Mouse (Mus musculus) megakaryocyte, adult 5-6 weeks (primary cell): ENCODE data around the gene Fam205a1. TPM values are rescaled to one million over a fixed set of nuclear protein-coding genes. Genes with fewer than 3 reads are reported as not detected.
A peak's percentile ranks its signal among the peaks of the same experiment; 100 is the strongest.
"Not testable (repeated sequence)": the region's sequence is repeated elsewhere in the genome, so short reads cannot be mapped to it uniquely, and the experiment has no call there.

Source experiments
- ATAC-seq: 2 replicates; pipeline ENCODE4 v1.8.0; 2016; ENCODE audit warnings: mild to moderate bottlenecking, inconsistent platforms; ENCODE audit not compliant: poor library complexity, severe bottlenecking
- total RNA-seq, 2 experiments: library from RNA; stranded (forward) in 1 of 2; stranded (reverse) in 1 of 2; fragments of 153-499, 151-499 nt in 1 of 2; fragments of 221-1000, 200-1000 nt in 1 of 2; gene quantifications; 2 replicates each; pipeline versions ENCODE4 v1.2.3 to v1.2.4; 2015 to 2017

The Fam205a1 gene
- total RNA-seq (2015), result 0.11 TPM in 1 of 2 replicates, not detected in the other
- total RNA-seq (2017), result not detected in 2 replicates

DNA sequence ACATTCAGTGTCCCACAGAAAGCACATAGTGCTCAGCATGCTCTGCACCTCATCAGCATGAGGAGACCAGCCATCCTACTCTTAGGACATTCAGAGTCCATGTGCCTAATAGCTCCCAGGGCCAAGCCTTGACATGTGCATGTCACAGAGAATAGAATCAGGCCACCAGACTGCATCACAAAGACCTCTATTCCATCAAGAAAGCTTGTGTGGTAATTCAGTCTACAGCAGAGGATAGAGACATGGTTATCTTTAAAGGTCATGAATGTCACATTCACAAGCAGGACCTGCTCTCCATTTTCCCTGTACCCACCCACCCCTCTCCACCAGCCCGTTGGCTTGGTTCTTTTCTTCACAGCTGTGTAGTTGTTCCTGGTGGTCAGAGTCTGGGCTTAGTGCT is at the start of gene Fam205a1:
Gene Fam205a1 (minus strand): TSS at position 101 of the 400 bp plus-strand sequence.
- ATAC-seq, result not testable (repeated sequence)

DNA sequence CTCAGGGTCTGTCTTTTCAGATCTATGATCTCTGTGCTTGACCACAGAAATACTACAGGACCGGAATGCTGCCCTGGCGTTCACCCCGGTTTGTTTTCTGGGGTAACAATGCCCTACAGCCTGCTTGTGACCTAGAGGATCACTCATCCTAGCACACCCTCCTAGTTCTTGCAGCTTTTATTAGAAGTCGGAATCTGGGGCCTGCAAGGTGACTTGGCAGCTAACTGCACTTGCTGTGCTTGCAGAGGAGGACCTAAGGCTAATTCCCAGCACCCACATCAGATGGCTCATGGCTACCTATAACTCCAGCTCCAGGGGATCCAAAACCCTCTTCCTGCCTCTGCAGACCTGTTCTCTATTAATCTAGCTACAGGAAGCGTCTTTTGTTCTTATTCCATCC is 49.0 kb upstream of the Fam205a1 start:
- ATAC-seq, result no peak

DNA sequence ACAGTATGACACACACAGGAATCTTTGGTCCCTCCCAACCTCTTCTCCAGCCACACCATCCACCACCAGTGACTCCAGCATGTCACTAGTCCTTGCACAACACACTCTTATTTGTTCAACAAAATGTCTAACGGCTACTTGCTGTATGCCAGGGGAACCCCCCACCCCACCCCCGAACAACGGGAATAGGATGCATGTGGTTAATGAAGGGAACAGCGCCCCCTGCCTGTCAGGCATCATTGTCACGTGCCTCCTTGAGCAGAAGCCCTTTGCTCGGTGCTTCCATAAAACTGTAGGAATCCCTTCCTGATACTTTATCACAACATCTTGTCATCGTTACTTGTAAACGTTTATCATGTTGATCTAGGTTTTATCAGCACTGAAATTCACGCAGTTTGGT is 48.5 kb upstream of the Fam205a1 start:
- peak; percentile 73 for ATAC-seq

DNA sequence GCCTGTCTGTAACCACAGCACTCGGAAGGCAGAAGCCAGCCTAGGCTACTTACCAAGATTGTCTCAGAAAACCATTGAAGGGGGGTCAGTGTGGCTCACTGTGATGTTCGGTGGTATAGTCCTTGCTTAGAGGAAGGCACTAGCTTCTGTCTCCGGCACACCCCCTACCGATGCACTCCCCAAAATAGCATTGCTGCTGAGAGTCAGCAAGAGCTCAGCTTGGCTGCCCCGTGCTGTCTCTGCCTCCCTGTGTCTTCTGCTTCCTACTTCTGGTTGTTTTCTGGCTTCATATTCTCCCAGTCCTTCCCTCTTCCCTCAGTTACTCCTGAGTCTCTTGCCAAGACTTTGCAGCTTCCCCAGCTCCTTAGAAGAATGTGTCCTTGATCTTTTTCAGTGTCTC is 47.2 kb upstream of the Fam205a1 start:
- ATAC-seq, result no peak

DNA sequence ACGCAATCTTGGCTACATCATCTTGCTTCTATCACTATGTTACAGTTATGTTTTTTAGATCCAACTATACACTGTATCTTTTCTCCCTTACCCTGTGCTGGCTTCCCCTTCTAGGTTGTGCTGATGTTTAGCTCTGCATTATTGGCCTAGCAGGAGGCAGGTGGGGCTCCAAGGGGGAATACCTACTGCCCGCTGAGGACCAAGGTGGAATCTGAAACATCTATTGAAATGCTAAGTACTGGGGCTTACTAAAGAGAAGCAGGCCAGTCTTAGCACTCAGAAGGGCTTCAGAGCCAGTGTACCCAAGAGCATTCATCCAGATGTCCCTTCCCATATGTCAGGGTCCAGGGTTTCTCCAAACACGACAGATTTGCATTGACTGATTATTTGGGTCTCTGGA is 45.2 kb upstream of the Fam205a1 start:
- ATAC-seq, result no peak

DNA sequence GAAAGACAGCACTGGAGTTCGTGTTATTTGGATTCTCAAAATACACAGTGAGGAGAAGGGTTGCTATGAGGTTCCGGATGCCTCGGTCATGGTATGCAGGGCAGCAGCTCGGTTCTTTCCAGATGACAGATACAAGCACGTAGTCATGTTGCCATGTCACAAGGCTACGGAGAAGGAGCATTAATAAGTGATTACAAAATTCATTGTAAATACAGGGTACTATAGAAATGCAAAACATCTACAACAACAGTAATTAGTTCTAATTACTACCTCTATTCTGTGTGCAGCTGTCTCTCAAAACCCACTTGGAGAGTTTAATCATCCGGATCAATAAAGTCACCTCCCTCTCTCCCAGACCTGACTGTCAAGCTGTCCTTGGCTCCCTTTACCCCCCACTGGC is 41.4 kb upstream of the Fam205a1 start:
- ATAC-seq, result no peak

DNA sequence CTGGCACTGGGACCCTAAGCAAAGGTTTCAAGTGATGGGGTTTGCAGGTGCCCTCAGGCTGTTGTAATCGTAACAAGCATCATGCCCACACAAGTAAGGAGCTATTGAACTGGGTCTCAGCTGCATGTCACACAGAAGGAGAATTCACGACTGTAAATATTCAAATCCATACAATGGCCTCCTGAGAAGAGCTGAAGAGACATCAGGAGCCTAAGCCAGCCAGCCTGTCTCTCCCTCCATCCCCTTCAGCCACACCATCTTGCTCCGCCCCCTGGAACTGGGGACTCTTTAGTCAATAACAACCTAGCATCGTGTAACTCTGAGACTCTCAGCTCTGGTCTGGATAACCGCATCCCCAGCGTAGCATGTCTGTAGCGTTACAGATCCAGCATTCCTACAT is 37.5 kb upstream of the Fam205a1 start:
- no peak for ATAC-seq

DNA sequence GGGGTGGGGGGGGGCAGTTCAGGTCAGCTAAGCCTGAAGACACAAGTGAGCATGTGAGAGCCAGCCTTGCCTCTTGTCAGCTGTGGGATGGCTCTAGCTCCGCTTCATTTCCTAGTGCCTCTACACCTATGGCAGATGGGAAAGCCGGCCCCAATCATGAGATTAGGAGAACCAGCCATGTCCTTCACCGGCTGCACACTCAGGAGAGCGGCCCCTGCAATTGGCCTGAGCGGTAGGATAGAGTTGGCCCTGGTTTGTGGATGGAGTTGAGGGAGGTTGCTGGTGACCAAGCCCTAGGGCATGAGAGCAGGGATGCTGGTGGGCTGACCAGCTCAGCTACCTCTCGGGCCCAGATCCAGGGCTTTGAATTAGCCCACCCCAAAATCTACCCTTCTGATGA is 35.1 kb upstream of the Fam205a1 start:
- no peak for ATAC-seq

DNA sequence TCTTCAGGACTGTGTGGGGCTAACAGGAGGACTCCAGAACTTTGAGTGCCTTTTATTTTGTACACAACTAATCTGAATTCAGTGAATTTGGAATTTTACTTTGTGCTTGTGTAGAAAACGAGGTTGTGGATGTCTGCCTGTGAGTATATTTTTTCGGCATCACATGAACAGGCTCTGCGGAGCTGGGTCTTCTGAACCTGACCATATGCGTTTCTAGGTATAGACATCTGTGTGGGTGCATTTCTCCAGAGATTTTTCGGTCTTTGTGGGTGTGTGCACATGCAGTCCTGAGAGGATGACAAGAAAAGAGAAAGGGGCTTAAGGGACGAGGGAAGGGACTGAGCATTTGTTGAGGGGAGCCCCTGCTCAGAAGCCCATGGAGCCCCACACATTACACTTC is 33.2 kb upstream of the Fam205a1 start:
- ATAC-seq, result no peak

DNA sequence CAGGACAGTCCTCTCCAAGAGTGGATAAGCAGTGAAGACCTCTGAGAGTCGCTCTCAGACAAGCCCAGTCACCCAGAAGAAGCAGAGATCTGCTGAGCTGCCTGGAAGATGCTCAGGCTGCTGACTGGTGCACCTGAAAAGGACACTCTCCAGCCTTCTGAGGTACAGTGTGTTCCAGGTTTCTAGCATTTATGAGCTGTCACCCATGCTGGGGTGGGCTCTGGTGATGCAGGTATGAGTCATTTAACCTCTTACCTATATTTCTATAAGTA is 26.9 kb upstream of the Fam205a1 start:
- no peak; the same call in 1 of the 2 replicates for ATAC-seq

DNA sequence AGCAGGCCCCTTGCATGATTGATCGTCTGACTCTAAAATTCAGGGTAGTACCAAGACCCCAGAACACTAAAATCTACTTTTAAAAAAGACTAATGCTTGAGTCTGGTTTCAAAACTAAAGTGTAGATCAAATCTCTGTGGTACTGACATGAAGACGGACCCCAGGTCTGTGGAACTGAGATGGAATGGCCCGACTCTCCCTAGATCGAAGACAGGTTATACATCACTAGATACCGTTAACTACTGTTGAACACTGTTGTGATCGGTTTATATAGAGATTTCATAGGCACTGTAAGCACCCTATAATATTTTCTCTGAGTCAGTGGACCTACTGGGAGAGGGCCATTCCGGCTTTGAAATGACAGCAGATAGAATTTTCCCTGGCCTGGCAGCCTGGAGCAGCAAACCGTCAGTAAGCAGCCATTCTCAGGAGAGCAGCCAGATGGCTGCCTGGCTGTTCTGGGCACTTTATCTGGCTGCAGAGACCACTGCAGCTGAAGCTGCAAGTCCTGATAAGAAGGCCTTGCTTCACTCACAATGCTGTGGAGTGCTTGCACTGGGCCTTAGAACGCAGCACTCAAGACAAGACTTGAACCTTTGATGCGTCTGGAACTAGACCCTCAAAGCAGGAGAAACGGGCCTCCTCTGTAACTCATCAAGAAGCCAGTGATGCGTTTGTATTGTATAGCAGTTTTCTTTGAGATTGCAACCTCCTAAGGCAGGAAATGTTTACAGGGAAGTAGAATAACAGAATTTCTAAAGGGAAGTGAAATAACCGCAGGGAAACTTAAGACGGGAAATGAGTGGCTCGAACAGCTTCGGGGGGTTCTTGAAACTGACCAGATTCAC is 26.4 kb upstream of the Fam205a1 start:
- ATAC-seq, result peak; percentile 82

DNA sequence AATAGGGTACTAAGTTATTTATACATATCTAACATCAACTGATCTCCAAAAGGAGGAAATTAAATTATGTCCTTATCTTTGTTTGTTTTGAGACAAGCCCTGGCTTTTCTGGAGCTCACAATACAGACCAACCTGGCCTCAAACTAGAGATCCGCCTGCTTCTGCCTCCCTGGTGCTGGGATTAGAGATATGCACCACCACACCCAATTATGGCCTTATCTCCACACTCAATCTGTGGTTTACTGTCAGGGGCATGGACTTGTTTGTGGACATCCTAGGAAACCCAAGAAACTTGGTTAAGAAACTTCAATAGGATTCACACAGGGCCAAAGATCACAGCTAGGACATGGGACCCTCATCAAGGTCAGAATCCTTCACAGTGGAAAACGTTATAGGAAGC is 24.0 kb upstream of the Fam205a1 start:
- no peak for ATAC-seq

DNA sequence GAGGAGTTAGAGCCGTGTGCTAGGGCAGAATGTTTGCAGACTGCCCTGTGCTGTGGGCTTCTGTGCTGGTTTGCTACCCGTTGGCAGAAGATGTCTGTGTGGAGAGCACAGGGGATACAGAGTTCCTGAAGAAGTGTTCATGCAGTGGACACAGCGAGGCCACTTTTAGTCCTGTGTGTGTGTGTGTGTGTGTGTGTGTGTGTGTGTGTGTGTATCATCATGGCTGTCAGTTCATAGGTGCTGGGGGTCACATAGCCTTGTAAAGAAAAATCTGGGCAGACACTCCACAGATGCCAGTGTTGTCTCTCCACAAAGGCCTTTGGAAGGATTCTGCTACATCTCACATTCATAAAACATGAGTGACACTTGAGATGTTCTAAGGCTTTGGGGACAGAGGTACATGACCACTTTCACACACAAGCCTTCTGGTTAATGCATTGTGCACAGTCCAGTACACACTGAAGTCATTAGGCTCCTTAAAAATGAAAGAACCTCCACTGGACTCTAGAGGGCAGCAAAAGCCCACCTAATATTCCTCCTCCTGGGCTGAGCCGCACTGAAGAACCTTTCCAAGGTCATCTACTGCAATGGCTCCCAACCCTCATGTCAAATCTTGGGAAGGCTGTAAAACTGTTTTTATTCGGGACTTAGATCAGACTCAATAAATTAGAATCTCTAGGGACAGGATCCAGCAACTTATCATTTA is 23.1 kb upstream of the Fam205a1 start:
- ATAC-seq, result peak; percentile 84

DNA sequence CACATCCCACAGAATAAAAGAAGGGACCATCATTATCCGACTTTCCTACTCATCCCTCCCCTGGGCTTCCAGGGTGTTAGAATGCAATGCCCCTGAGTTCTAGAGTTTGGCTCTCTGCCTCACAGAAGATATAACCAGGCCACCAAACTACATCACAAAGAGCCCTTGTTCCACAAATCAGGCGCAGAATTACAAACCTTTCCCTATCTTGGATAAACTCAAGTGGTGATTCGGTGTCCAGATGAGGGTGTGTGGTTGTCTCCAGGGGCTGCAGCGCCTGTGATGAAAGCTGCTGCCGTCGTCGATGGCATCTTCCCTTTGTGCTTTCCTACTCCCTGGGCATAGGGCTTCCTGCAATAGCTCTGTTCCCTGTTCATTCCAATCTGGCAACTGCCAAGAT is 20.4 kb upstream of the Fam205a1 start, which contains the start of gene Fam205c:
Gene Fam205c (minus strand): TSS at position 101 of the 400 bp plus-strand sequence.
- no peak for ATAC-seq

DNA sequence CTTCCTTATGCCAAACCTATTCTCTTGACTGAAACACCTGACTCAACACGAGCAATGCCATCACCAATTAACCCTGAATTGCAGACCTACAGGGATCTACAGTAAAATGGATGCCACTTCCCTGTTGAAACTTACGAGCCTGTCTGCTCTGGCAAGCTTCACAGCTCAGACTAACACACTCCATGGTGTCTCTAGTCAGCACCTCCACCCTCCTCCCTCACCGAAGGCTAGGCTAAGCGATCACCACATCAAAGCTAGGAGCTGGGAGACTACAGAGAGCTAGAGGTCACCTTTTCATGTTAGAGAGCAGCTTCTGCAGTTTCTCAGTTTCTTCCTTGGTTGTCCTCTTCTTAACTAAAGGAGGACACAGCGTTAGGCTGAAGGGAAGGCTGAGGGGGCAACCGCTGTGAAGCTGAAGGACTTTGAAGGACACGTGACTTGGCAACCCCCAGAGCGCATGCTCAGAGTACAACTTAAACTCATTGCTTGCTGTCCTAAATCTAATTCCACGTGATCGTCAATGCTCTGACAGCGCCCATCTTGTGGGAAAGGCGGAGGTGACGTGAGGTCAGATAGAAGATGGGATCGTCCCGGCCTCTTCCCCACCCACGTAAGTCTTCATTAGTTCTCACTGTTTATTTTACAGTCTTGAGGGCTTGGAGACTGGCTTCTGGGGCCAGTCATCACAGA is 19.2 kb upstream of the Fam205a1 start:
- no peak for ATAC-seq

DNA sequence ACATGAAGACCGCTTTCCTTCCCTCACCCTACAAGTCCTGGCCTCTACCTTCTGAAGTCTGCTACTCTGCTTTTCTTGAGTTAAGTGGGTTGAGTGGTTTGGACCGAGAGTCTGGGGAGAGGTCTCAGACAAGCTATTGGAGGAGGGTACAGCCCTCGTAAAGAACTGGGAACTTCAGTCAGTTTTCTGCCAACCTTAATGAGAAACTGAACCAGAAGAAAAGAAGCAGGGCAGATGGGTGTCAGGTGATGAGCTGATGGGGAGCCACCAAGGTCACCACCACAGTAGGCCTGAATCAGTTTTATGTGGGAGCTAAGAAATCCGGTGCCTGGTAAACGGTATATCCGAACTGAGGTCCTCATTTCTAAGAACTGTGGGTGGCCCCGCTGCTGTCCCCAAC is 18.5 kb upstream of the Fam205a1 start:
- ATAC-seq, result no peak

DNA sequence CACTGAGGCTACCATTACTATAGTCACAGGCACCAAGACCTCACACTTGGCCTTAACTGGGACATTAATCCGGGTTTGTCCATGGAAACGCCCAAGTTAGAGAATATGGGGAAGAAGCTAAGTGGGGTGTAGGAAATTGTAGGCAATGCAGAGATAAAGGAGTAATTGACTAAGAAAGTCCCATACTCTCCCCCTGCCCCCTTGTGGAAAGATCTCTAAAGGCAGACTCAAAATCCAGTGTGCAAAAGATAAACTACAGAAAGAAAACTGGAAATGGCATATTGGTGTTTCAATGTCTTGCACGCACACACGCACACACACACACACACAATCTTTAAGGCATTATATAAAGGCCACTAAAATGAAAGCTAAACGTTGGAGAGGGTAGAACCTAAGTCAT is 17.1 kb upstream of the Fam205a1 start:
- ATAC-seq, result no peak

DNA sequence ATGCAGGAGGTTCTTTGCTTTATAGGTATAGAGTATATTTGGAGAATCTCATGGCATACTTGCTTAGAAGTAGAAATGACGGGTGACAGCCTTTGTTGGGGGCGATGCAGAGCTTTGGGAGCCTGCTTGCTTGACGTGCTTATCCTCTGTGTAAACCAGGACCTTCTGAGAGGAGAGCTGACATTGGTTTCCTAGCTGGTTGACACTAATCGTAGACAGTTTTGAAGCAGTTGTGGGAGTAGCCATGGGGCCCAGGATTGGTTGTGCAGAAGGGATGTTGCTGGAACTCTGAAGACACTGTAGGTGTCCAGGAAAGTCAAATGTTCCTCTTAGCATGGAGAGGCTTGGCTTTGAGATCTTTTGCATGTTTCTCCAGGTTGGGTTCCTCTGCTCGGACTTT is 14.5 kb upstream of the Fam205a1 start:
- ATAC-seq, result no peak

DNA sequence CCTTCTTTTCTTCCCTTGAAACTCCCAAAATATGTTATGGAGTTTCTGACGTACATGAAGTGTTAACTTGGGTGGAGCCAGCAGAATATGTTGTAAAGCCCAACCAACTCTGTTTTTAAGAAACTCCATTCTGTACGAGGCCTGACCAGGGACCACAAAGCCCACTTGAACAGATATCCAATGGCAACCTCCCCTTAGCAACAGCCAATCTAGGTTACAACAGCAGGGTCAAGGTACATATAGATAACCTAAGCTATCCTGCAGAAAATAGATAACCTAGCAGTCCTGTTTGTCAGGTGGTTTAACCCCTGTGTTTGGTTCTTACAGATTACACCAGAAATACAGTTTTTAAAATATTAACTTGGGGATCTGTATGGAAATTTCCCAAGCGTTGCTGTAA is 13.7 kb upstream of the Fam205a1 start:
- ATAC-seq, result no peak

DNA sequence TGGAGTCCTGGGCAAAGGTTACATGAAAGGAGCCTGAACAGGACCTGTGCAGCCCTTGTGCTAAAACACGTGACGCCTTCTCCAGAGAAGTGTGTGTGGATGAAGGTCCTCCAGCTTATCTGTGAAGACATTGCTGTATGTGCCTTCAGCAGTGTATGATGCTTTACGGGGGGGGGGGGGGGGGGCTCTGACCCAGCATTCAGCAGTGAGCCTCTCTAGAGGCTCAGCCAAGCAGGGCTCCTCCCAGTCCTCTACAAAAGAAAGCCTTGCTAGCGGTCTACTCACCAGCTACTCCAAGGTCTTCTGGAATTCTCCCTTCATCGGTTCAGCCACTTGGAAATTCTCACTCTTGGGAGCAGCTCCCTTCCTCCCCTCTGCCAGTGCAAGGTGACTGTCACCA is 9.8 kb upstream of the Fam205a1 start:
- ATAC-seq, result not testable (repeated sequence)

DNA sequence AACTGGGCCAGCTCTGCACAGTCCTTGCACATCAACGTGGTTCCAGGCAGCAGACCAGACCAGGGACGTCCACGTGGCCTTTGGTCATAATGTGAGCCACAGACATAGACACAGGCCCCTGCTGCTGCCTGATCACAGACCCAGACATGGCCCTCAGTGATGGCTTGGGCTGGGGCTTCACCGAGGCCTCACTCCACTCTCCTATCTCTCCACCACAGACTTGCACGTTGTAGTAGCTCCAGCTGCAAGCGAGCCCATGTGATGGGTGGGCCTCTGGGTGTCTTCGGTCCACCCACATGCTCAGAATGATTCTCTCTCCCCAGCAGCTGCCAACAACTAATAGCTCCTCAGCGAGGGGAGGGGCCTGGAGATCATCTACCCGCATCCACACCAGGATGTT is 6.8 kb upstream of the Fam205a1 start:
- ATAC-seq, result not testable (repeated sequence)

DNA sequence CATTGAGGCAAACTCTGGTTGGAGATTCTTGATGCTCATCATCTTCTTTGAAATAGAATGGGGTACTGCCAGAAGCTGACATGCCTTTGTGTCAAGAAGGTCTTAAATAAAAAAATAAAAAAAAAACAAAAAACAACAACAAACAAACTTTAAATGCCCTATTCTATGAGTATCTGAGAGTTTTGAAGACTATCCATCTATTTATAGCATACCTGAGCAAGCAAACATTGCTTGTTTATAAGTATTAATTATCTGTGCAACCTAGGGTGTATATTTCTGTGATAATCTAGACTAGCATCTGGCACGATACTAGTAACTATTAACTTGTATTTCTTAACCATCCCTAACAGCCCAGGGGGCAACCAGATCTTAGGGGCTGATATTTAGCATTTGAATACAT is 3.0 kb upstream of the Fam205a1 start, which contains the start of gene Gm12394:
Gene Gm12394 (minus strand): TSS at position 101 of the 400 bp plus-strand sequence.
- ATAC-seq, result not testable (repeated sequence)
